Mouse (Mus musculus) liver, embryonic 14.5 days (tissue): ENCODE data around the gene Olfr51. TPM values are rescaled to one million over a fixed set of nuclear protein-coding genes. Genes with fewer than 3 reads are reported as not detected.

Experiments
- ATAC-seq: fragments of 200-750 bp; cut with Nextera tagmentation; 2 replicates; pipeline ENCODE4 v1.8.0; 2017; ENCODE audit warnings: moderate number of reproducible peaks, mild to moderate bottlenecking, moderate library complexity; ENCODE audit not compliant: insufficient read depth
- DNase-seq, 3 experiments: peaks; one replicate each; pipeline ENCODE4 v3.0.0-alpha.2; 2012 to 2013; ENCODE audit warnings: low read depth in 3 of 3, low spot score in 3 of 3
- H3K27ac ChIP-seq: fragments of 300-500 bp; sonication (generic); 2 replicates; pipeline ENCODE4 v1.5.1; 2014; ENCODE audit warnings: moderate library complexity, mild to moderate bottlenecking, control low read depth, inconsistent platforms
- H3K27me3 ChIP-seq: fragments of 300-500 bp; sonication (generic); 2 replicates; pipeline ENCODE4 v1.6.1; 2014; ENCODE audit warnings: mild to moderate bottlenecking, low read length, moderate library complexity; ENCODE audit not compliant: control insufficient read depth, insufficient read depth
- H3K36me3 ChIP-seq: fragments of 300-500 bp; sonication (generic); replicated peaks from 2 replicates; pipeline ENCODE4 v1.6.1; 2014; ENCODE audit warnings: low read depth; ENCODE audit not compliant: control insufficient read depth, insufficient read depth
- H3K4me1 ChIP-seq, 2 experiments: fragments of 200-500 bp in 1 of 2; fragments of 300-500 bp in 1 of 2; sonication (generic) in 1 of 2; replicated peaks; 2 replicates each; pipeline ENCODE4 v1.6.1; 2012 to 2014; ENCODE audit warnings: antibody characterized with exemption in 1 of 2, inconsistent platforms in 1 of 2, low read length in 1 of 2; ENCODE audit not compliant: control insufficient read depth in 2 of 2, insufficient read depth in 2 of 2
- H3K4me2 ChIP-seq: fragments of 300-500 bp; sonication (generic); 2 replicates; pipeline ENCODE4 v1.6.1; 2014; ENCODE audit warnings: low read depth, mild to moderate bottlenecking, control low read depth, moderate library complexity
- H3K4me3 ChIP-seq, 2 experiments: fragments of 200-500 bp in 1 of 2; fragments of 300-500 bp in 1 of 2; sonication (generic) in 1 of 2; 2 replicates each; pipeline ENCODE4 v1.5.1; 2012 to 2014; ENCODE audit warnings: low read depth in 2 of 2, low read length in 2 of 2, mild to moderate bottlenecking in 2 of 2, control low read depth in 1 of 2, inconsistent platforms in 1 of 2, moderate library complexity in 1 of 2; ENCODE audit not compliant: insufficient read depth in 1 of 2
- H3K9ac ChIP-seq: fragments of 300-500 bp; sonication (generic); replicated peaks from 2 replicates; pipeline ENCODE4 v1.6.1; 2014; ENCODE audit warnings: mild to moderate bottlenecking, control low read depth, moderate library complexity
- H3K9me3 ChIP-seq: fragments of 300-500 bp; sonication (generic); 2 replicates; pipeline ENCODE4 v1.6.1; 2016; ENCODE audit warnings: low read length, mixed read lengths; ENCODE audit not compliant: control insufficient read depth
- CTCF ChIP-seq: IDR thresholded peaks from 2 replicates; pipeline ENCODE4 v1.5.1; 2016; ENCODE audit warnings: antibody characterized with exemption, low read depth, control low read depth
- EP300 ChIP-seq: IDR thresholded peaks from 2 replicates; pipeline ENCODE4 v1.6.1; 2016; ENCODE audit warnings: antibody characterized with exemption, low read depth
- WGBS: fragments of 180-500 bp; shearing (Covaris S2); extraction: QIAGEN DNeasy Blood & Tissue Kit; methylation state at CpG from one replicate; pipeline ENCODE4 v1.1.7; 2014; ENCODE audit not compliant: insufficient replicate concordance; 5-methylcytosine and 5-hydroxymethylcytosine counted together
- polyA plus RNA-seq, 2 experiments: library from polyadenylated mRNA; depleted of rRNA in 1 of 2; stranded (reverse) in 1 of 2; unstranded in 1 of 2; fragments of >200 nt; fragmentation: Nextera tagmentation in 1 of 2; extraction: Ambion mirVana in 1 of 2; gene quantifications; 2 replicates each; pipeline versions ENCODE4 v1.2.1 to v1.2.3; 2012 to 2014

Gene Olfr51
- polyA plus RNA-seq (2012; rRNA removed) (not detected in 2 replicates), polyA plus RNA-seq (2014; fragmentation: Nextera tagmentation; extraction: Ambion mirVana) (not detected in 2 replicates)

- Histone ChIP-seq H3K27ac (no peak within 1 kb of the TSS), H3K9me3 (no peaks in the 10 kb centered on the region), H3K4me2 (no peak within 1 kb of the TSS), H3K4me3 (no peak within 1 kb of the TSS), H3K9ac (no peak within 1 kb of the TSS), H3K36me3 (no peaks in the 10 kb centered on the region), H3K4me1 (no peaks in the 10 kb centered on the region), H3K27me3 (no peaks in the 10 kb centered on the region)
- ATAC-seq (no peak), DNase-seq (no peak)
- TF ChIP-seq CTCF: no peak
- TF ChIP-seq EP300: no peak
- WGBS: 45% methylated on average over 5 of the region's 5 CpGs
Observed at GRCm38 (mm10) chr11:51003296-51003695, at the start of gene Olfr51. Gene Olfr51 (plus strand): TSS chr11:51003596.

GRCm38 (mm10) chr11:50953665-50954064 lies 49.7 kb upstream of the Olfr51 start, which contains the start of gene Prop1:
Gene Prop1 (minus strand): TSS chr11:50953765.
- ATAC-seq (no peak), DNase-seq (no peak)
- H3K36me3 ChIP-seq: no peaks in the 10 kb centered on the region
- H3K9me3 ChIP-seq: no peaks in the 10 kb centered on the region
- TF ChIP-seq EP300 (no peak), CTCF (no peak)
- no peaks in the 10 kb centered on the region for H3K27me3 ChIP-seq
- no peak within 1 kb of the TSS for H3K4me2 ChIP-seq
- H3K9ac ChIP-seq: no peak within 1 kb of the TSS
- no peaks in the 10 kb centered on the region for H3K4me1 ChIP-seq
- H3K27ac ChIP-seq: no peak within 1 kb of the TSS
- H3K4me3 ChIP-seq: no peak within 1 kb of the TSS
- 43% methylated on average over 6 of the region's 6 CpGs for WGBS

GRCm38 (mm10) chr11:50964886-50965285 lies 38.5 kb upstream of the Olfr51 start:
- ATAC-seq: no peak
- Histone ChIP-seq H3K27ac (no peak overlapping the region), H3K4me3 (no peak overlapping the region), H3K4me2 (no peak overlapping the region), H3K27me3 (no peaks in the 10 kb centered on the region), H3K9me3 (no peaks in the 10 kb centered on the region), H3K9ac (no peak overlapping the region), H3K36me3 (no peaks in the 10 kb centered on the region), H3K4me1 (no peaks in the 10 kb centered on the region)
- TF ChIP-seq EP300 (no peak), CTCF (no peak)
- 6% methylated on average over 2 of the region's 2 CpGs for WGBS
- DNase-seq: no peak

GRCm38 (mm10) chr11:50966230-50966629 lies 37.2 kb upstream of the Olfr51 start, which contains the start of gene Olfr1378:
Gene Olfr1378 (plus strand): TSS chr11:50966530.
- Histone ChIP-seq H3K27me3 (no peaks in the 10 kb centered on the region), H3K4me1 (no peaks in the 10 kb centered on the region), H3K9ac (no peak within 1 kb of the TSS), H3K27ac (no peak within 1 kb of the TSS), H3K4me2 (no peak within 1 kb of the TSS), H3K9me3 (no peaks in the 10 kb centered on the region), H3K36me3 (no peaks in the 10 kb centered on the region), H3K4me3 (no peak within 1 kb of the TSS)
- ATAC-seq (no peak), DNase-seq (no peak)
- WGBS: 72% methylated on average over 11 of the region's 11 CpGs
- TF ChIP-seq CTCF: no peak
- TF ChIP-seq EP300: no peak

- Histone ChIP-seq H3K4me1 (no peaks in the 10 kb centered on the region), H3K36me3 (no peaks in the 10 kb centered on the region), H3K4me3 (no peak overlapping the region), H3K4me2 (no peak overlapping the region), H3K9me3 (no peaks in the 10 kb centered on the region), H3K27ac (no peak overlapping the region), H3K27me3 (no peaks in the 10 kb centered on the region), H3K9ac (no peak overlapping the region)
- DNase-seq: no peak
- no peak for ATAC-seq
- TF ChIP-seq EP300 (no peak), CTCF (peak; percentile 36)
- WGBS: 46% methylated on average over 4 of the region's 4 CpGs
Observed at GRCm38 (mm10) chr11:50977216-50977615, 26.2 kb upstream of the Olfr51 start.
